Mouse (Mus musculus) layer of hippocampus, adult 6 months (tissue): ENCODE measurements around the gene Prr3. TPM values are rescaled to one million over a fixed set of nuclear protein-coding genes. Genes with fewer than 3 reads are reported as not detected.

Source experiments
- long read RNA-seq, 2 experiments: library from polyadenylated mRNA; unstranded; transcript quantifications; one replicate each; pipeline ENCODE4 v2.0.0; 2019 to 2020
- microRNA-seq: library from miRNA; unstranded; fragments of <30 nt; microRNA quantifications from one replicate; pipeline ENCODE4 v1.2.0, GENCODE M21; 2020
- polyA plus RNA-seq: library from polyadenylated mRNA; unstranded; fragments of <200 nt; fragmentation: Nextera tagmentation; gene quantifications from 2 replicates; pipeline ENCODE4 v1.2.3, GENCODE M21; 2021

Gene Prr3
- 14.1 and 16.1 TPM in 2 replicates for polyA plus RNA-seq
- long read RNA-seq, experiment 1, transcript Prr3-201 (4 exons, 2,727 nt), result major isoform, 16 of 33 reads
- long read RNA-seq, experiment 1, partial matches to known transcripts, result 1 of 33 reads
- long read RNA-seq, experiment 1, other reads (novel, unspliced or antisense), result 13 of 33 reads
- long read RNA-seq, experiment 2, transcript Prr3-201 (4 exons, 2,727 nt), result major isoform, 42 of 83 reads
- long read RNA-seq, experiment 2, transcript Prr3-203 (4 exons, 1,878 nt), result minor isoform, 11 of 83 reads
- long read RNA-seq, experiment 2, partial matches to known transcripts, result 9 of 83 reads
- long read RNA-seq, experiment 2, other reads (novel, unspliced or antisense), result 20 of 83 reads

GRCm38 (mm10) chr17:35979401-35980362, at the start of gene Prr3, which contains the start of gene Gnl1:
TSS of gene Prr3 (minus strand) at chr17:35980236.
TSS of gene Gnl1 (plus strand) at chr17:35979851.

GRCm38 (mm10) chr17:36020191-36021073, 40.4 kb upstream of the Prr3 start, which contains the start of gene H2-T24:
TSS of gene H2-T24 (minus strand) at chr17:36020560.

GRCm38 (mm10) chr17:35969418-35970389, 10.3 kb downstream of the Prr3 start, which contains the start of gene Abcf1:
TSS of gene Abcf1 (minus strand) at chr17:35969761.

Small RNAs within 50 kb of the gene (microRNA-seq; reads per million reads assigned to microRNA genes)
- gene Mir877, result 318 reads per million, percentile 69 among the genes with 10 or more reads in this experiment

Other genes with a start within 250 kb of the Prr3 start
- gene Ier3, start 158.6 kb downstream of the Prr3 start, polyA plus RNA-seq, result 6.3 and 7.1 TPM in 2 replicates
- 109 and 126 TPM in 2 replicates for gene Flot1, start 157.0 kb downstream of the Prr3 start, polyA plus RNA-seq
- gene Tubb5, start 141.9 kb downstream of the Prr3 start, polyA plus RNA-seq, result 614 and 636 TPM in 2 replicates
- gene Mdc1, start 138.7 kb downstream of the Prr3 start, polyA plus RNA-seq, result 1.6 and 3.2 TPM in 2 replicates
- gene Nrm, start 118.9 kb downstream of the Prr3 start, polyA plus RNA-seq, result 3.1 and 3.5 TPM in 2 replicates
- gene Ppp1r18, start 114.6 kb downstream of the Prr3 start, polyA plus RNA-seq, result 1.6 and 1.8 TPM in 2 replicates
- gene Dhx16, start 100.4 kb downstream of the Prr3 start, polyA plus RNA-seq, result 8.7 and 8.9 TPM in 2 replicates
- gene 2310061I04Rik, start 82.8 kb downstream of the Prr3 start, polyA plus RNA-seq, result 57.1 and 72.3 TPM in 2 replicates
- gene Atat1, start 70.2 kb downstream of the Prr3 start, polyA plus RNA-seq, result 47.2 and 55.1 TPM in 2 replicates
- gene Mrps18b, start 63.8 kb downstream of the Prr3 start, polyA plus RNA-seq, result 63.7 and 64.4 TPM in 2 replicates
- 17.2 and 18.5 TPM in 2 replicates for gene Ppp1r10, start 63.8 kb downstream of the Prr3 start, polyA plus RNA-seq
- gene Abcf1, start 10.5 kb downstream of the Prr3 start, polyA plus RNA-seq, result 44.3 and 58.3 TPM in 2 replicates
- gene Gnl1, start 385 bp downstream of the Prr3 start, polyA plus RNA-seq, result 20.1 and 23.4 TPM in 2 replicates
- gene H2-T24, start 40.3 kb upstream of the Prr3 start, polyA plus RNA-seq, result 2.0 and 2.2 TPM in 2 replicates
- gene H2-T23, start 52.6 kb upstream of the Prr3 start, polyA plus RNA-seq, result 11.5 and 14.4 TPM in 2 replicates
- 16.1 and 16.5 TPM in 2 replicates for gene H2-T22, start 62.5 kb upstream of the Prr3 start, polyA plus RNA-seq
- not detected in 2 replicates for gene Gm6034, start 62.7 kb upstream of the Prr3 start, polyA plus RNA-seq
- gene Gm11127, start 78.1 kb upstream of the Prr3 start, polyA plus RNA-seq, result not detected in 2 replicates
- 0.09 TPM in 1 of 2 replicates, not detected in the other for gene Gm19684, start 141.4 kb upstream of the Prr3 start, polyA plus RNA-seq
- not detected in 2 replicates for gene Gm7030, start 149.2 kb upstream of the Prr3 start, polyA plus RNA-seq
- not detected in 2 replicates for gene Gm8909, start 188.3 kb upstream of the Prr3 start, polyA plus RNA-seq
- not detected in 2 replicates for gene H2-T3, start 210.1 kb upstream of the Prr3 start, polyA plus RNA-seq